Mouse (Mus musculus) liver, embryonic 16.5 days (tissue): ENCODE data around the gene 4933402N03Rik. TPM values are rescaled to one million over a fixed set of nuclear protein-coding genes. Genes with fewer than 3 reads are reported as not detected.

Experiments
- polyA plus RNA-seq: library from polyadenylated mRNA; unstranded; fragments of >200 nt; fragmentation: Nextera tagmentation; extraction: Ambion mirVana; gene quantifications from 2 replicates; pipeline ENCODE4 v1.2.1, GENCODE M21; 2015

4933402N03Rik gene
- polyA plus RNA-seq, 1 experiment from 2014 or later = not detected

Other genes starting within 250 kb of the 4933402N03Rik start
- 1.0 and 1.1 TPM in 2 replicates for gene Htra1, start 210.2 kb downstream of the 4933402N03Rik start, polyA plus RNA-seq
- 3.9 TPM in 1 of 2 replicates, not detected in the other for gene Dmbt1, start 114.3 kb downstream of the 4933402N03Rik start, polyA plus RNA-seq
- gene 5430419D17Rik, start 28.1 kb upstream of the 4933402N03Rik start, polyA plus RNA-seq = not detected in 2 replicates
- gene Cuzd1, start 176.0 kb upstream of the 4933402N03Rik start, polyA plus RNA-seq = not detected in 2 replicates
- not detected in 2 replicates for gene Fam24b, start 183.2 kb upstream of the 4933402N03Rik start, polyA plus RNA-seq
- gene Fam24a, start 187.6 kb upstream of the 4933402N03Rik start, polyA plus RNA-seq = not detected in 2 replicates
- gene 2310057M21Rik, start 216.4 kb upstream of the 4933402N03Rik start, polyA plus RNA-seq = 8.3 and 8.5 TPM in 2 replicates
- 19.5 and 20.5 TPM in 2 replicates for gene Pstk, start 224.8 kb upstream of the 4933402N03Rik start, polyA plus RNA-seq